29 mouse cellular contexts compared by ENCODE assay signal in the genomic region with DNA sequence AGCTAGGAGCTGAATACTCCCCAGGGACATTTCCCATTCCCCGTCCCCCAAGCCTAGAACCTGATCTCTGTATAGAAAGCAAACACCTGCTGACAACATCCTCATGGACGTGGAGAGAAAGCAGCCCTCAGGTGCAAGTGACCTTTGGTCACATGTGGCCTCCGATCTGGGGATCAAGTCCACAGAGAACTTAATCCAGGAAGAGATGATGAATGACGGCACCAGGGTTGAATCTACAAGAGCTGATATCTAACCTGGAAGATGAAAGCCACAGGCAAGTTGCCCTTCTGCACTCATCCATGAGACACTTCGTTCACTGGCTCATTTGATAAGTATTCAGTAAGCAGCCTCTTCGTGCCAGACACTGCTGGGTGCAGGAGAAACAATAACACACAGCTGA. TPM values are rescaled to one million over a fixed set of nuclear protein-coding genes. Genes with fewer than 3 reads are reported as not detected.
DNase-seq lines count a peak whose midpoint lies in the region; ATAC-seq and TF ChIP-seq lines count a peak whose summit lies in the region.
"Had no signal": no experiment of that assay in that cellular context is flagged by ENCODE, and none has a peak within 500 bp of the region (broad histone marks: within the 10 kb centered on the region; RNA-seq: fewer than 3 reads in every experiment).

No protein-coding gene starts in this region.

- no peak overlapping the region for H3K4me2 ChIP-seq in kidney, embryonic 16.5 days (replicated peaks; ENCODE audit: low read depth, low read length)
- H3K4me2 ChIP-seq in kidney, embryonic 14.5 days (replicated peaks; ENCODE audit: low read depth, low read length), result no peak overlapping the region
- H3K4me2 ChIP-seq in intestine, embryonic 15.5 days (replicated peaks), result no peak overlapping the region
- H3K4me2 ChIP-seq in intestine, postnatal 0 days (replicated peaks; ENCODE audit: low read depth), result no peak overlapping the region
- H3K4me2 ChIP-seq: embryonic facial prominence, embryonic 13.5 days; embryonic facial prominence, embryonic 15.5 days; forebrain, embryonic 12.5 days had no signal

- TF ChIP-seq POLR2A in kidney, adult 2 months (IDR thresholded peaks at IDR 0.05; ENCODE audit: low read depth, low read length), result no peak

- no peak overlapping the region for H3K27ac ChIP-seq in kidney, adult 2 months (ENCODE audit: insufficient read depth, low read depth, low read length)
- H3K27ac ChIP-seq in kidney, embryonic 16.5 days (ENCODE audit: low read length), result no peak overlapping the region
- no peak overlapping the region for H3K27ac ChIP-seq in kidney, embryonic 14.5 days (ENCODE audit: low read depth, low read length)
- H3K27ac ChIP-seq in intestine, embryonic 15.5 days, result no peak overlapping the region
- peak overlapping the region; percentile 73; the same call in 1 of the 2 replicates for H3K27ac ChIP-seq in intestine, postnatal 0 days (ENCODE audit: low read depth, low read length)
- H3K27ac ChIP-seq: embryonic facial prominence, embryonic 13.5 days; embryonic facial prominence, embryonic 15.5 days; forebrain, embryonic 10.5 days; forebrain, embryonic 12.5 days had no signal

- no peak for TF ChIP-seq CTCF in kidney, adult 2 months (conservative IDR thresholded peaks at IDR 0.05; ENCODE audit: insufficient read depth, insufficient read length, low read depth, low read length)
- TF ChIP-seq CTCF in intestine, postnatal 0 days (IDR thresholded peaks at IDR 0.05; ENCODE audit: low read depth), result no peak

- peaks cover 3% of the 10 kb centered on the region; the same call in 1 of the 2 replicates for H3K4me1 ChIP-seq in kidney, adult 2 months (ENCODE audit: control insufficient read depth, insufficient read depth, low read length)
- peaks cover under 1% of the 10 kb centered on the region; the same call in 1 of the 2 replicates for H3K4me1 ChIP-seq in kidney, embryonic 16.5 days (ENCODE audit: insufficient read depth, low read length)
- H3K4me1 ChIP-seq in kidney, embryonic 14.5 days (ENCODE audit: control insufficient read depth, insufficient read depth, low read length), result 0 out of 2 replicates have a peak, but pooled peaks cover 2% of the 10 kb centered on the region
- no peaks in the 10 kb centered on the region for H3K4me1 ChIP-seq in intestine, embryonic 15.5 days (replicated peaks)
- no peaks in the 10 kb centered on the region for H3K4me1 ChIP-seq in intestine, postnatal 0 days (replicated peaks; ENCODE audit: control insufficient read depth, insufficient read depth, low read length)
- H3K4me1 ChIP-seq: embryonic facial prominence, embryonic 13.5 days; embryonic facial prominence, embryonic 15.5 days; forebrain, embryonic 10.5 days had no signal

- no peaks in the 10 kb centered on the region for H3K9me3 ChIP-seq in kidney, embryonic 16.5 days (ENCODE audit: low read length)
- no peaks in the 10 kb centered on the region for H3K9me3 ChIP-seq in kidney, embryonic 14.5 days (ENCODE audit: control insufficient read depth, low read length)
- no peaks in the 10 kb centered on the region for H3K9me3 ChIP-seq in intestine, embryonic 15.5 days
- H3K9me3 ChIP-seq in intestine, postnatal 0 days (ENCODE audit: control insufficient read depth), result no peaks in the 10 kb centered on the region
- H3K9me3 ChIP-seq: embryonic facial prominence, embryonic 13.5 days; embryonic facial prominence, embryonic 15.5 days; forebrain, embryonic 10.5 days; forebrain, embryonic 12.5 days; G1E had no signal

- H3K9ac ChIP-seq in kidney, embryonic 16.5 days (replicated peaks; ENCODE audit: low read length), result no peak overlapping the region
- no peak overlapping the region for H3K9ac ChIP-seq in kidney, embryonic 14.5 days (ENCODE audit: low read depth, low read length)
- H3K9ac ChIP-seq in intestine, embryonic 15.5 days, result no peak overlapping the region
- H3K9ac ChIP-seq in intestine, postnatal 0 days (ENCODE audit: low read depth, low read length), result no peak overlapping the region
- H3K9ac ChIP-seq: embryonic facial prominence, embryonic 13.5 days; embryonic facial prominence, embryonic 15.5 days; forebrain, embryonic 12.5 days had no signal

- peak; percentile 39 for DNase-seq in kidney, adult 2 months
- peak; percentile 11 to 29 for DNase-seq in kidney, postnatal 36 days
- no peak for DNase-seq in right cerebral cortex, postnatal 25 days
- DNase-seq in heart, adult 9 months (ENCODE audit: low spot score in 2 of 2), result no peak
- DNase-seq: adrenal gland, adult 8-10 months; adrenal gland, postnatal 14 days; adrenal gland, postnatal 36 days; B cell, adult 2 months; cerebellum, adult 11 months; cerebellum, adult 18-20 months; cerebellum, adult 8-10 months; cerebellum, adult 9-11 months; cerebellum, postnatal 14 days; cerebellum, postnatal 36 days; embryo, embryonic 11 days had no signal

- H3K4me3 ChIP-seq in kidney, adult 2 months (ENCODE audit: insufficient read depth, low read depth, low read length), result no peak overlapping the region
- H3K4me3 ChIP-seq in kidney, embryonic 16.5 days (ENCODE audit: low read length), result no peak overlapping the region
- H3K4me3 ChIP-seq in kidney, embryonic 14.5 days (ENCODE audit: low read length), result no peak overlapping the region
- no peak overlapping the region for H3K4me3 ChIP-seq in intestine, embryonic 15.5 days (replicated peaks)
- no peak overlapping the region for H3K4me3 ChIP-seq in intestine, postnatal 0 days (ENCODE audit: low read depth, low read length)
- H3K4me3 ChIP-seq: embryonic facial prominence, embryonic 13.5 days; embryonic facial prominence, embryonic 15.5 days; erythroblast, embryonic 14.5 days; forebrain, embryonic 10.5 days; forebrain, embryonic 12.5 days had no signal

- no peak for ATAC-seq in kidney, embryonic 16.5 days (ENCODE audit: low FRiP score, low TSS enrichment)
- no peak for ATAC-seq in kidney, embryonic 14.5 days (ENCODE audit: low FRiP score, low TSS enrichment)
- peak; percentile 63; the same call in 1 of the 2 replicates for ATAC-seq in intestine, embryonic 15.5 days
- peak; percentile 84 for ATAC-seq in intestine, postnatal 0 days
- ATAC-seq: activated CD4-positive, CD25-positive, alpha-beta regulatory T cell, adult 4 months; CD4-positive, CD25-positive, alpha-beta regulatory T cell, adult 4 months; forebrain, embryonic 14.5 days; Patski had no signal

- H3K36me3 ChIP-seq in kidney, adult 2 months (ENCODE audit: control insufficient read depth, insufficient read depth, low read length), result no peaks in the 10 kb centered on the region
- H3K36me3 ChIP-seq in kidney, embryonic 16.5 days (ENCODE audit: insufficient read depth, low read length), result no peaks in the 10 kb centered on the region
- no peaks in the 10 kb centered on the region for H3K36me3 ChIP-seq in kidney, embryonic 14.5 days (ENCODE audit: control insufficient read depth, insufficient read depth, low read length)
- no peaks in the 10 kb centered on the region for H3K36me3 ChIP-seq in intestine, embryonic 15.5 days
- H3K36me3 ChIP-seq in intestine, postnatal 0 days (ENCODE audit: control insufficient read depth, insufficient read depth), result no peaks in the 10 kb centered on the region
- H3K36me3 ChIP-seq: embryonic facial prominence, embryonic 13.5 days; embryonic facial prominence, embryonic 15.5 days; forebrain, embryonic 10.5 days; forebrain, embryonic 12.5 days; G1E had no signal

- H3K27me3 ChIP-seq in kidney, adult 2 months (replicated peaks; ENCODE audit: control insufficient read depth, insufficient read depth, low read length), result no peaks in the 10 kb centered on the region
- H3K27me3 ChIP-seq in kidney, embryonic 16.5 days (ENCODE audit: insufficient read depth, low read length), result peaks cover under 1% of the 10 kb centered on the region; the same call in 1 of the 2 replicates
- H3K27me3 ChIP-seq in kidney, embryonic 14.5 days (ENCODE audit: control insufficient read depth, insufficient read depth, low read length), result no peaks in the 10 kb centered on the region
- no peaks in the 10 kb centered on the region for H3K27me3 ChIP-seq in intestine, embryonic 15.5 days (replicated peaks)
- H3K27me3 ChIP-seq in intestine, postnatal 0 days (replicated peaks; ENCODE audit: control insufficient read depth, insufficient read depth, low read length), result 0 out of 2 replicates have a peak, but pooled peaks cover 2% of the 10 kb centered on the region
- H3K27me3 ChIP-seq: Patski had no signal

- 51% methylated on average over 6 of the region's 6 CpGs for WGBS in kidney, adult 2 months
- 59% methylated on average over 6 of the region's 6 CpGs for WGBS in kidney, embryonic 16.5 days
- 72% methylated on average over 6 of the region's 6 CpGs for WGBS in kidney, embryonic 14.5 days
- 57% methylated on average over 6 of the region's 6 CpGs for WGBS in intestine, embryonic 15.5 days
- 32% methylated on average over 6 of the region's 6 CpGs for WGBS in intestine, postnatal 0 days

RNA-seq across cellular contexts. Expression of gene Rpa2, which starts 5.5 kb away (rescaled TPM):
- polyA plus RNA-seq in kidney, adult 2 months (2012; rRNA removed), result 10.7 and 11.9 TPM in 2 replicates
- polyA plus RNA-seq in kidney, embryonic 16.5 days (2015; fragmentation: Nextera tagmentation; extraction: Ambion mirVana), result 108 and 109 TPM in 2 replicates
- polyA plus RNA-seq in kidney, embryonic 14.5 days (2014; fragmentation: Nextera tagmentation; extraction: Ambion mirVana), result 120 and 124 TPM in 2 replicates
- polyA plus RNA-seq in intestine, embryonic 15.5 days (2015; fragmentation: Nextera tagmentation; extraction: Ambion mirVana), result 85.5 and 88.1 TPM in 2 replicates
- 26.6 and 27.9 TPM in 2 replicates for polyA plus RNA-seq in intestine, postnatal 0 days (2015; fragmentation: Nextera tagmentation; extraction: Ambion mirVana)

RNA-seq across cellular contexts. Expression of gene Smpdl3b, which starts 5.5 kb away (rescaled TPM):
- 2.0 and 2.2 TPM in 2 replicates for polyA plus RNA-seq in kidney, adult 2 months (2012; rRNA removed)
- 9.3 and 11.6 TPM in 2 replicates for polyA plus RNA-seq in kidney, embryonic 16.5 days (2015; fragmentation: Nextera tagmentation; extraction: Ambion mirVana)
- 7.0 and 10.5 TPM in 2 replicates for polyA plus RNA-seq in kidney, embryonic 14.5 days (2014; fragmentation: Nextera tagmentation; extraction: Ambion mirVana)
- polyA plus RNA-seq in intestine, embryonic 15.5 days (2015; fragmentation: Nextera tagmentation; extraction: Ambion mirVana), result 5.7 TPM in 2 replicates
- 2.9 TPM in 2 replicates for polyA plus RNA-seq in intestine, postnatal 0 days (2015; fragmentation: Nextera tagmentation; extraction: Ambion mirVana)

RNA-seq across cellular contexts. Expression of gene Xkr8, which starts 30.3 kb away (rescaled TPM):
- polyA plus RNA-seq in kidney, adult 2 months (2012; rRNA removed), result 4.4 and 6.2 TPM in 2 replicates
- polyA plus RNA-seq in kidney, embryonic 16.5 days (2015; fragmentation: Nextera tagmentation; extraction: Ambion mirVana), result 4.7 and 7.3 TPM in 2 replicates
- polyA plus RNA-seq in kidney, embryonic 14.5 days (2014; fragmentation: Nextera tagmentation; extraction: Ambion mirVana), result 5.3 and 5.4 TPM in 2 replicates
- 4.0 TPM in 2 replicates for polyA plus RNA-seq in intestine, embryonic 15.5 days (2015; fragmentation: Nextera tagmentation; extraction: Ambion mirVana)
- 1.8 and 3.3 TPM in 2 replicates for polyA plus RNA-seq in intestine, postnatal 0 days (2015; fragmentation: Nextera tagmentation; extraction: Ambion mirVana)

RNA-seq across cellular contexts. Expression of gene Themis2, which starts 33.6 kb away (rescaled TPM):
- 2.8 and 3.6 TPM in 2 replicates for polyA plus RNA-seq in kidney, adult 2 months (2012; rRNA removed)
- polyA plus RNA-seq in kidney, embryonic 16.5 days (2015; fragmentation: Nextera tagmentation; extraction: Ambion mirVana), result 0.92 and 1.1 TPM in 2 replicates
- polyA plus RNA-seq in kidney, embryonic 14.5 days (2014; fragmentation: Nextera tagmentation; extraction: Ambion mirVana), result 0.73 and 1.4 TPM in 2 replicates
- 1.7 and 2.0 TPM in 2 replicates for polyA plus RNA-seq in intestine, embryonic 15.5 days (2015; fragmentation: Nextera tagmentation; extraction: Ambion mirVana)
- polyA plus RNA-seq in intestine, postnatal 0 days (2015; fragmentation: Nextera tagmentation; extraction: Ambion mirVana), result 1.3 and 1.4 TPM in 2 replicates
- polyA plus RNA-seq: Patski had no signal

Comparison
In these comparisons a context has a peak if more than half of its experiments do, and no peak if none do; other contexts are left out.
1. DNase-seq: peak in kidney, adult 2 months (single experiment) and kidney, postnatal 36 days (2 of 2); none in right cerebral cortex, postnatal 25 days (single experiment) and heart, adult 9 months (0 of 2).
2. ATAC-seq: peak in intestine, embryonic 15.5 days (single experiment) and intestine, postnatal 0 days (single experiment); none in kidney, embryonic 16.5 days (single experiment) and kidney, embryonic 14.5 days (single experiment).